Mouse (Mus musculus) spleen, adult 2 months (tissue): ENCODE data around the gene Bcl2.

Experiments used
- CTCF ChIP-seq: fragments of 200-500 bp; IDR thresholded peaks from 2 replicates; pipeline ENCODE4 v1.5.1; 2011; ENCODE audit warnings: mild to moderate bottlenecking, inconsistent platforms; ENCODE audit not compliant: insufficient read depth, insufficient read length, insufficient replicate concordance; ENCODE audit errors: extremely low read depth
- POLR2A ChIP-seq: fragments of 200-500 bp; IDR thresholded peaks from 2 replicates; pipeline ENCODE4 v1.6.1; 2011; ENCODE audit warnings: low read depth, low read length, inconsistent platforms

- no peak for TF ChIP-seq CTCF
- TF ChIP-seq POLR2A = no peak
Measured at GRCm38 (mm10) chr1:106540130-106540529, 173.9 kb downstream of the Bcl2 start.
